Mouse (Mus musculus) kidney, adult 2 months (tissue): ENCODE measurements at regions not wholly inside any gene's neighbourhood (a gene's known extent, or its start where the extent isn't known, plus 50 kb on each side); places are given as distances from the start of the nearest gene placed in this dataset.

Experiments used
- DNase-seq: peaks from one replicate; pipeline ENCODE4 v3.0.0; 2021
- H3K27ac ChIP-seq: fragments of 200-500 bp; 2 replicates; pipeline ENCODE4 v1.5.1; 2012; ENCODE audit warnings: low read depth, low read length, control low read depth, inconsistent platforms; ENCODE audit not compliant: insufficient read depth
- H3K27me3 ChIP-seq: fragments of 200-500 bp; replicated peaks from 2 replicates; pipeline ENCODE4 v1.6.1; 2012; ENCODE audit warnings: mild to moderate bottlenecking, moderate library complexity, low read length, inconsistent platforms; ENCODE audit not compliant: control insufficient read depth, insufficient read depth
- H3K36me3 ChIP-seq: fragments of 200-500 bp; 2 replicates; pipeline ENCODE4 v1.6.1; 2012; ENCODE audit warnings: mild to moderate bottlenecking, moderate library complexity, low read length, inconsistent platforms; ENCODE audit not compliant: control insufficient read depth, insufficient read depth
- H3K4me1 ChIP-seq: fragments of 200-500 bp; 2 replicates; pipeline ENCODE4 v1.6.1; 2011; ENCODE audit warnings: low read length; ENCODE audit not compliant: control insufficient read depth, insufficient read depth
- H3K4me3 ChIP-seq: fragments of 200-500 bp; 2 replicates; pipeline ENCODE4 v1.5.1; 2011; ENCODE audit warnings: mild to moderate bottlenecking, low read depth, low read length, control low read depth; ENCODE audit not compliant: insufficient read depth
- CTCF ChIP-seq: fragments of 200-500 bp; conservative IDR thresholded peaks from 2 replicates; pipeline ENCODE4 v1.5.1; 2011; ENCODE audit warnings: low read depth, mild to moderate bottlenecking, control low read depth, low read length, moderate library complexity, mixed read lengths; ENCODE audit not compliant: insufficient read depth, insufficient read length
- POLR2A ChIP-seq: fragments of 200-500 bp; IDR thresholded peaks from one replicate; pipeline ENCODE4 v1.6.1; 2011; ENCODE audit warnings: low read depth, low read length, control low read depth
- WGBS: fragments of 180-500 bp; shearing (Covaris S2); methylation state at CpG from one replicate; pipeline ENCODE4 v1.1.7; 2018; 5-methylcytosine and 5-hydroxymethylcytosine counted together

- 90% methylated on average over 6 of the region's 6 CpGs for WGBS
- no peak for DNase-seq
- no peak overlapping the region for H3K4me3 ChIP-seq
- no peaks in the 10 kb centered on the region for H3K27me3 ChIP-seq
- TF ChIP-seq CTCF (no peak), POLR2A (no peak)
- no peaks in the 10 kb centered on the region for H3K36me3 ChIP-seq
- H3K27ac ChIP-seq, result no peak overlapping the region
- H3K4me1 ChIP-seq, result no peaks in the 10 kb centered on the region
Observed at GRCm38 (mm10) chr14:36748130-36748883, 220.3 kb downstream of the Ccser2 start.

DNA sequence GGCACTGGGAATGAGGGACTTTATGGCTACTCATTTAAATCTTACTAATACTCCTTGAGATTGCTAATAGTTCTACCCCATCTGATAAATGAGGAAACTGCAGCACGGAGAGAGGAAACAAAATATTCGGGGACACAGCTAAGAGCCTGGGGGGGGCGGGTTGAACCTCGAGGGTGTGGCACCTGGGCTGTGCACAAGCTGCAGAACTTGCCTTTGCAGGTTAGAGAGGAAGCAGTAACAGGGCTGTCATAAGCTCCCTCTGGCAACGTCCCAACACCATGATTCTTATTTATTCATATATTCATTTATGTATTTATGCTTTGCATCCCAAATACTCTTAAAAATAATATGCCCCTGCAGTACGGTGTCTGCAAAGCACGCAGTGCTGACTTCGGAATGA, 237.5 kb downstream of the Ccser2 start:
- whole genome bisulfite sequencing, result 64% methylated on average over 8 of the region's 8 CpGs
- H3K4me3 ChIP-seq, result no peak overlapping the region

GRCm38 (mm10) chr14:36726092-36726491, 242.5 kb downstream of the Ccser2 start:
- H3K27me3 ChIP-seq, result no peaks in the 10 kb centered on the region
- WGBS, result 69% methylated on average over 6 of the region's 6 CpGs
- no peaks in the 10 kb centered on the region for H3K4me1 ChIP-seq
- DNase-seq, result no peak
- TF ChIP-seq CTCF, result no peak
- TF ChIP-seq POLR2A, result no peak
- no peak overlapping the region for H3K27ac ChIP-seq
- H3K4me3 ChIP-seq, result no peak overlapping the region
- H3K36me3 ChIP-seq, result no peaks in the 10 kb centered on the region

More for the DNA sequence above, 237.5 kb downstream of the Ccser2 start:
- Histone ChIP-seq H3K4me1 (no peaks in the 10 kb centered on the region), H3K27ac (no peak overlapping the region), H3K27me3 (no peaks in the 10 kb centered on the region), H3K36me3 (no peaks in the 10 kb centered on the region)
- DNase-seq, result no peak
- no peak for TF ChIP-seq POLR2A
- no peak for TF ChIP-seq CTCF

GRCm38 (mm10) chr14:36715684-36716083, 252.9 kb downstream of the Ccser2 start:
- TF ChIP-seq POLR2A, result no peak
- no peak for TF ChIP-seq CTCF
- H3K4me3 ChIP-seq, result no peak overlapping the region
- no peaks in the 10 kb centered on the region for H3K36me3 ChIP-seq
- WGBS, result 74% methylated on average over 2 of the region's 2 CpGs
- H3K27me3 ChIP-seq, result no peaks in the 10 kb centered on the region
- DNase-seq, result no peak
- no peak overlapping the region for H3K27ac ChIP-seq
- no peaks in the 10 kb centered on the region for H3K4me1 ChIP-seq

DNA sequence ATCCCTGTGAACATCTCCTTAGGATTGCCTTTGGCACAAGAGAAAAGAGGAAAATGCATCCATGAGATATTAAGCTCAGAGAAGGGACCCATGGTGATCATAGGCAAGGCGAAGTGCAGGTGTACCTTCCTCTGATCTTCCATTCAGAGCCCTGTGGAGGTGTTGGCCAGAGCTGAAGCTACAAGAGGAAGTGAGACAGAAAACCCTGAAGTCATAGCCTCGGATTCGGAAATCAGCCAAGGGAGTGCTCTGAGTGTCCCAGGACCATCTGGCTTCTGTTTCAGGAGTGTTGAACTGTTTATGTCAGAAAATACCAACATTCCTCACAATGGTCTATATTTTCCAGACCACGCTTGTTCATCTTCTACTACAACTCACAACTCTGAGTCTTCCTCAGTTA, 271.6 kb downstream of the Ccser2 start:
- Histone ChIP-seq H3K4me1 (no peaks in the 10 kb centered on the region), H3K36me3 (no peaks in the 10 kb centered on the region), H3K4me3 (no peak overlapping the region), H3K27me3 (no peaks in the 10 kb centered on the region), H3K27ac (no peak overlapping the region)
- WGBS, result 84% methylated on average over 4 of the region's 4 CpGs
- TF ChIP-seq CTCF (no peak), POLR2A (no peak)
- no peak for DNase-seq

GRCm38 (mm10) chr14:36691958-36692357, 276.6 kb downstream of the Ccser2 start:
- Histone ChIP-seq H3K27ac (no peak overlapping the region), H3K4me3 (no peak overlapping the region), H3K4me1 (no peaks in the 10 kb centered on the region), H3K27me3 (no peaks in the 10 kb centered on the region), H3K36me3 (no peaks in the 10 kb centered on the region)
- TF ChIP-seq POLR2A, result no peak
- no peak for TF ChIP-seq CTCF
- DNase-seq, result no peak

DNA sequence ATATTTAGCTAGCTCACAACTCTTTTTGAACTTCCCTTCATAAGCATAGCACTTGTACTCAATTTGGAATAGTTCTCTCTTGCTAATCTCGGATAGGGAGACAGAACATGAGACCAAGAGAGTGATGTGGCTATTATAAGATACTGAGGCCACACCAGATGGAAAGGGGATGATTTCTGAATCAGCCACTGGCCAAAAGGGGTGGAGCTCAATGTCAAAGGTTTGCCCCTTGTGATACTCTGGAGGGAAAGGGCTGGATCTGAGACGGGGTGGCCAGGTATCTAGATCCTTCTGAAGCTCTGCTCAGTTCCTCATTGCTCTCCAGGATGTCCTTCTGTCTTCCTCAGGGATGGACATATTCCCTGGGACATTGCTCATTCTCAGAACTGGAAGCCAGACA, 277.6 kb downstream of the Ccser2 start:
- no peaks in the 10 kb centered on the region for H3K36me3 ChIP-seq
- H3K27me3 ChIP-seq, result no peaks in the 10 kb centered on the region
- no peaks in the 10 kb centered on the region for H3K4me1 ChIP-seq
- H3K27ac ChIP-seq, result no peak overlapping the region
- H3K4me3 ChIP-seq, result no peak overlapping the region
- WGBS, result 74% methylated on average over 2 of the region's 2 CpGs
- DNase-seq, result no peak
- no peak for TF ChIP-seq POLR2A
- no peak for TF ChIP-seq CTCF
